Mouse (Mus musculus): ENCODE data around the gene Ubxn2a.

GRCm38 (mm10) chr12:4930820-4931548 is 23.5 kb upstream of the Ubxn2a start:
- TF ChIP-seq CTCF (IDR thresholded peaks at IDR 0.05; ENCODE audit: low read depth, low read length) (no peak), GATA1 (IDR thresholded peaks at IDR 0.05; ENCODE audit: borderline replicate concordance, low read length) (no peak)

Measured in G1E (cell line).